Mouse (Mus musculus) olfactory bulb, adult 2 months (tissue): Measurements from ENCODE around the gene Med26.

ENCODE experiments used
- CTCF ChIP-seq: fragments of 200-500 bp; IDR thresholded peaks from 2 replicates; pipeline ENCODE4 v1.5.1; 2012; ENCODE audit warnings: low read depth, mild to moderate bottlenecking, low read length, moderate library complexity; ENCODE audit not compliant: insufficient read depth
- POLR2A ChIP-seq: fragments of 200-500 bp; IDR thresholded peaks from 2 replicates; pipeline ENCODE4 v1.6.1; 2012; ENCODE audit warnings: mild to moderate bottlenecking, low read depth, low read length, moderate library complexity; ENCODE audit not compliant: insufficient read depth

GRCm38 (mm10) chr8:72565970-72566369 lies 17.9 kb upstream of the Med26 start:
- TF ChIP-seq CTCF (no peak), POLR2A (no peak)
